Mouse (Mus musculus): ENCODE measurements around the gene Ncoa5. TPM values are rescaled to one million over a fixed set of nuclear protein-coding genes. Genes with fewer than 3 reads are reported as not detected.

Gene Ncoa5
- polyA plus RNA-seq, 1 experiment from 2014 or later = 48.7 TPM

- WGBS = 23% methylated on average over 9 of the region's 9 CpGs
- Histone ChIP-seq H3K9ac (ENCODE audit: low read depth, low read length) (no peak overlapping the region), H3K9me3 (ENCODE audit: control insufficient read depth, low read length) (no peaks in the 10 kb centered on the region), H3K4me3 (ENCODE audit: low read depth, low read length) (no peak overlapping the region), H3K27me3 (replicated peaks; ENCODE audit: control insufficient read depth, insufficient read depth, low read length) (peaks cover 60% of the 10 kb centered on the region), H3K36me3 (ENCODE audit: control insufficient read depth, insufficient read depth, low read length) (no peaks in the 10 kb centered on the region), H3K4me1 (ENCODE audit: control insufficient read depth, insufficient read depth, low read length) (no peaks in the 10 kb centered on the region), H3K27ac (replicated peaks; ENCODE audit: low read depth, low read length) (no peak overlapping the region), H3K4me2 (ENCODE audit: low read depth, low read length) (no peak overlapping the region)
- DNase-seq (ENCODE audit: low spot score) = no peak
- ATAC-seq (ENCODE audit: low read depth) = no peak
Observed at GRCm38 (mm10) chr2:165073381-165073781, 38.7 kb upstream of the Ncoa5 start.

- no peak for ATAC-seq (ENCODE audit: low read depth)
- no peaks in the 10 kb centered on the region for H3K36me3 ChIP-seq (ENCODE audit: control insufficient read depth, insufficient read depth, low read length)
- no peak overlapping the region for H3K4me3 ChIP-seq (ENCODE audit: low read depth, low read length)
- WGBS = 28% methylated on average over 21 of the region's 23 CpGs
- peak overlapping the region; percentile 20; the same call in 1 of the 2 replicates for H3K4me2 ChIP-seq (ENCODE audit: low read depth, low read length)
- no peaks in the 10 kb centered on the region for H3K9me3 ChIP-seq (ENCODE audit: control insufficient read depth, low read length)
- peak; percentile 61 for DNase-seq (ENCODE audit: low spot score)
- H3K27me3 ChIP-seq (replicated peaks; ENCODE audit: control insufficient read depth, insufficient read depth, low read length) = peaks cover 31% of the 10 kb centered on the region
- H3K4me1 ChIP-seq (ENCODE audit: control insufficient read depth, insufficient read depth, low read length) = no peaks in the 10 kb centered on the region
- H3K27ac ChIP-seq (replicated peaks; ENCODE audit: low read depth, low read length) = no peak overlapping the region
- H3K9ac ChIP-seq (ENCODE audit: low read depth, low read length) = 0 out of 2 replicates have a peak overlapping the region, but pooled peaks have one; percentile 8
Observed at GRCm38 (mm10) chr2:165070096-165070816, 35.6 kb upstream of the Ncoa5 start.

- Histone ChIP-seq H3K9me3 (ENCODE audit: control insufficient read depth, low read length) (no peaks in the 10 kb centered on the region), H3K36me3 (ENCODE audit: control insufficient read depth, insufficient read depth, low read length) (no peaks in the 10 kb centered on the region), H3K27me3 (replicated peaks; ENCODE audit: control insufficient read depth, insufficient read depth, low read length) (peaks cover 26% of the 10 kb centered on the region), H3K4me1 (ENCODE audit: control insufficient read depth, insufficient read depth, low read length) (no peaks in the 10 kb centered on the region), H3K4me2 (ENCODE audit: low read depth, low read length) (no peak overlapping the region), H3K27ac (replicated peaks; ENCODE audit: low read depth, low read length) (no peak overlapping the region), H3K9ac (ENCODE audit: low read depth, low read length) (no peak overlapping the region), H3K4me3 (ENCODE audit: low read depth, low read length) (no peak overlapping the region)
- WGBS = 69% methylated on average over 2 of the region's 2 CpGs
- DNase-seq (ENCODE audit: low spot score) (no peak), ATAC-seq (ENCODE audit: low read depth) (no peak)
Observed at GRCm38 (mm10) chr2:165068806-165069205, 34.1 kb upstream of the Ncoa5 start.

GRCm38 (mm10) chr2:165064489-165064888 lies 29.8 kb upstream of the Ncoa5 start:
- Histone ChIP-seq H3K4me3 (ENCODE audit: low read depth, low read length) (no peak overlapping the region), H3K27ac (replicated peaks; ENCODE audit: low read depth, low read length) (no peak overlapping the region), H3K4me1 (ENCODE audit: control insufficient read depth, insufficient read depth, low read length) (no peaks in the 10 kb centered on the region), H3K36me3 (ENCODE audit: control insufficient read depth, insufficient read depth, low read length) (no peaks in the 10 kb centered on the region), H3K27me3 (replicated peaks; ENCODE audit: control insufficient read depth, insufficient read depth, low read length) (no peaks in the 10 kb centered on the region), H3K4me2 (ENCODE audit: low read depth, low read length) (no peak overlapping the region), H3K9ac (ENCODE audit: low read depth, low read length) (no peak overlapping the region), H3K9me3 (ENCODE audit: control insufficient read depth, low read length) (no peaks in the 10 kb centered on the region)
- ATAC-seq (ENCODE audit: low read depth) = no peak
- 73% methylated on average over 7 of the region's 7 CpGs for WGBS
- no peak for DNase-seq (ENCODE audit: low spot score)

GRCm38 (mm10) chr2:165061638-165062433 lies 27.2 kb upstream of the Ncoa5 start:
- Histone ChIP-seq H3K27me3 (replicated peaks; ENCODE audit: control insufficient read depth, insufficient read depth, low read length) (no peaks in the 10 kb centered on the region; the same call in 1 of the 2 replicates), H3K27ac (replicated peaks; ENCODE audit: low read depth, low read length) (no peak overlapping the region), H3K36me3 (ENCODE audit: control insufficient read depth, insufficient read depth, low read length) (no peaks in the 10 kb centered on the region), H3K4me3 (ENCODE audit: low read depth, low read length) (no peak overlapping the region), H3K9me3 (ENCODE audit: control insufficient read depth, low read length) (no peaks in the 10 kb centered on the region), H3K9ac (ENCODE audit: low read depth, low read length) (no peak overlapping the region), H3K4me1 (ENCODE audit: control insufficient read depth, insufficient read depth, low read length) (peaks cover 5% of the 10 kb centered on the region; the same call in 1 of the 2 replicates), H3K4me2 (ENCODE audit: low read depth, low read length) (no peak overlapping the region)
- no peak for DNase-seq (ENCODE audit: low spot score)
- 77% methylated on average over 16 of the region's 16 CpGs for WGBS
- ATAC-seq (ENCODE audit: low read depth) = no peak

- DNase-seq (ENCODE audit: low spot score) = no peak
- Histone ChIP-seq H3K27me3 (replicated peaks; ENCODE audit: control insufficient read depth, insufficient read depth, low read length) (peaks cover 6% of the 10 kb centered on the region; the same call in 1 of the 2 replicates), H3K36me3 (ENCODE audit: control insufficient read depth, insufficient read depth, low read length) (no peaks in the 10 kb centered on the region), H3K4me2 (ENCODE audit: low read depth, low read length) (no peak overlapping the region), H3K9me3 (ENCODE audit: control insufficient read depth, low read length) (no peaks in the 10 kb centered on the region), H3K27ac (replicated peaks; ENCODE audit: low read depth, low read length) (no peak overlapping the region), H3K4me1 (ENCODE audit: control insufficient read depth, insufficient read depth, low read length) (peaks cover 5% of the 10 kb centered on the region; the same call in 1 of the 2 replicates), H3K9ac (ENCODE audit: low read depth, low read length) (no peak overlapping the region), H3K4me3 (ENCODE audit: low read depth, low read length) (no peak overlapping the region)
- WGBS = 89% methylated on average over 4 of the region's 4 CpGs
- ATAC-seq (ENCODE audit: low read depth) = no peak
Observed at GRCm38 (mm10) chr2:165059961-165060360, 25.3 kb upstream of the Ncoa5 start.

- Histone ChIP-seq H3K27ac (replicated peaks; ENCODE audit: low read depth, low read length) (no peak overlapping the region), H3K4me1 (ENCODE audit: control insufficient read depth, insufficient read depth, low read length) (peaks cover 5% of the 10 kb centered on the region; the same call in 1 of the 2 replicates), H3K27me3 (replicated peaks; ENCODE audit: control insufficient read depth, insufficient read depth, low read length) (peaks cover 6% of the 10 kb centered on the region; the same call in 1 of the 2 replicates), H3K4me3 (ENCODE audit: low read depth, low read length) (no peak overlapping the region), H3K9me3 (ENCODE audit: control insufficient read depth, low read length) (no peaks in the 10 kb centered on the region), H3K4me2 (ENCODE audit: low read depth, low read length) (peak overlapping the region; percentile 44; the same call in 1 of the 2 replicates), H3K9ac (ENCODE audit: low read depth, low read length) (no peak overlapping the region), H3K36me3 (ENCODE audit: control insufficient read depth, insufficient read depth, low read length) (no peaks in the 10 kb centered on the region)
- no peak for DNase-seq (ENCODE audit: low spot score)
- 75% methylated on average over 14 of the region's 14 CpGs for WGBS
- no peak for ATAC-seq (ENCODE audit: low read depth)
Observed at GRCm38 (mm10) chr2:165056377-165057085, 21.9 kb upstream of the Ncoa5 start.

- H3K4me3 ChIP-seq (ENCODE audit: low read depth, low read length) = peak overlapping the region; percentile 27
- peak overlapping the region; percentile 44 for H3K4me2 ChIP-seq (ENCODE audit: low read depth, low read length)
- no peaks in the 10 kb centered on the region for H3K9me3 ChIP-seq (ENCODE audit: control insufficient read depth, low read length)
- no peak for DNase-seq (ENCODE audit: low spot score)
- no peaks in the 10 kb centered on the region for H3K36me3 ChIP-seq (ENCODE audit: control insufficient read depth, insufficient read depth, low read length)
- H3K27me3 ChIP-seq (replicated peaks; ENCODE audit: control insufficient read depth, insufficient read depth, low read length) = peaks cover 6% of the 10 kb centered on the region; the same call in 1 of the 2 replicates
- no peak overlapping the region for H3K27ac ChIP-seq (replicated peaks; ENCODE audit: low read depth, low read length)
- H3K4me1 ChIP-seq (ENCODE audit: control insufficient read depth, insufficient read depth, low read length) = peaks cover 5% of the 10 kb centered on the region; the same call in 1 of the 2 replicates
- WGBS = 8% methylated on average over 5 of the region's 7 CpGs
- ATAC-seq (ENCODE audit: low read depth) = 0 out of 2 replicates have a peak, but pooled peaks have one; percentile 21
- H3K9ac ChIP-seq (ENCODE audit: low read depth, low read length) = no peak overlapping the region
Observed at GRCm38 (mm10) chr2:165055905-165056304, 21.2 kb upstream of the Ncoa5 start.
